Mouse (Mus musculus) stomach, embryonic 14.5 days (tissue): ENCODE measurements around the gene Pla2g15. TPM values are rescaled to one million over a fixed set of nuclear protein-coding genes. Genes with fewer than 3 reads are reported as not detected.

Experiments
- ATAC-seq: fragments of 200-750 bp; cut with Nextera tagmentation; 2 replicates; pipeline ENCODE4 v1.8.0; 2017; ENCODE audit warnings: low read depth, moderate TSS enrichment; ENCODE audit not compliant: insufficient number of reproducible peaks, insufficient read depth, low FRiP score
- H3K27ac ChIP-seq: fragments of 300-500 bp; sonication (generic); 2 replicates; pipeline ENCODE4 v1.5.1; 2014; ENCODE audit warnings: mild to moderate bottlenecking, low read length, moderate library complexity, mixed read lengths
- H3K27me3 ChIP-seq: fragments of 300-500 bp; sonication (generic); 2 replicates; pipeline ENCODE4 v1.6.1; 2014; ENCODE audit warnings: low read length, control low read depth, mixed read lengths; ENCODE audit not compliant: control insufficient read depth, insufficient read depth
- H3K36me3 ChIP-seq: fragments of 300-500 bp; sonication (generic); 2 replicates; pipeline ENCODE4 v1.6.1; 2014; ENCODE audit warnings: mild to moderate bottlenecking, control low read depth, low read length, moderate library complexity, mixed read lengths; ENCODE audit not compliant: control insufficient read depth, insufficient read depth
- H3K4me1 ChIP-seq: fragments of 300-500 bp; sonication (generic); 2 replicates; pipeline ENCODE4 v1.6.1; 2014; ENCODE audit warnings: low read length, control low read depth, mixed read lengths; ENCODE audit not compliant: control insufficient read depth, insufficient read depth
- H3K4me2 ChIP-seq: fragments of 300-500 bp; sonication (generic); replicated peaks from 2 replicates; pipeline ENCODE4 v1.6.1; 2014; ENCODE audit warnings: low read depth, low read length, control low read depth
- H3K4me3 ChIP-seq: fragments of 300-500 bp; sonication (generic); 2 replicates; pipeline ENCODE4 v1.5.1; 2014; ENCODE audit warnings: low read depth, low read length, control low read depth
- H3K9ac ChIP-seq: fragments of 300-500 bp; sonication (generic); replicated peaks from 2 replicates; pipeline ENCODE4 v1.6.1; 2014; ENCODE audit warnings: low read depth, mild to moderate bottlenecking, control low read depth, low read length, moderate library complexity, mixed read lengths
- H3K9me3 ChIP-seq: fragments of 300-500 bp; sonication (generic); 2 replicates; pipeline ENCODE4 v1.6.1; 2016; ENCODE audit warnings: low read depth, low read length, control low read depth; ENCODE audit not compliant: control insufficient read depth
- WGBS: fragments of 180-500 bp; shearing (Covaris S2); extraction: QIAGEN DNeasy Blood & Tissue Kit; methylation state at CpG from one replicate; pipeline ENCODE4 v1.1.7; 2014; 5-methylcytosine and 5-hydroxymethylcytosine counted together
- polyA plus RNA-seq: library from polyadenylated mRNA; unstranded; fragments of >200 nt; fragmentation: Nextera tagmentation; extraction: Ambion mirVana; gene quantifications from 2 replicates; pipeline ENCODE4 v1.2.1, GENCODE M21; 2014

The Pla2g15 gene
- polyA plus RNA-seq, 1 experiment from 2014 or later: 4.0 TPM

DNA sequence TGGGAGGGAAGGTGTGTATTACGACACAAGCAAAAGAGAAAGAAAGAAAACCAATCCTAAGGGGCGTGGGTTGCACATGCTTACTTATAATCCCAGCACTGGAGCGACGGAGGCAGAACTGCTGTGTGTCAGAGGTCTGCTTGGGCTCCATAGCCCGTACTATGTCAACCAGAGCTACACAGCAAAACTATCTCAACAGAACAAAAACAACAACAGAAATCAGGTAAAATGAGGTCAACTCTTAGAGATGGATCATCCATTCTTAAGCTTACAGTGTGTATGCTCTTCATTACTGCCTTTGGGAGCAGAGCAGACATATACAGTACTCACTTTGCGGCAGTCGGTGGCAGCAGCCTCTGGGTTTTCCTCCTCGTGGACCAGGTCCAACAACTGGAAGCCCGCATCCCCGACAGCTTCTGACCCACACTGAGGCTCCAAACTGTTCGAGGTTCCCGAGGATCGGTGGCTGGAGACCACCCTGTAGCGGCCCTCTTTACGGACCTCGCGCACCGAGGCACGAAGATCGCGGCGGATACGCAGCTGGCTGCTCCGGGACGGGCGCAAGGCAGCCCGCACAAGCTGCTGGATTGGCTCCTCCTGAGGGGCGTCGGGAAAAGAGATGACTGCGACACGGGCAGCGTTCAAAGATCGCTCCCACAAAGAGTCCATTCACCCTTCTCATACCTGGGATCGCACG lies 60.0 kb downstream of the Pla2g15 start:
- Histone ChIP-seq H3K4me3 (peak overlapping the region; percentile 90), H3K27me3 (no peaks in the 10 kb centered on the region), H3K9me3 (no peaks in the 10 kb centered on the region), H3K27ac (peak overlapping the region; percentile 93), H3K36me3 (peaks cover 35% of the 10 kb centered on the region; the same call in 1 of the 2 replicates), H3K9ac (peak overlapping the region; percentile 75), H3K4me1 (peaks cover 4% of the 10 kb centered on the region; the same call in 1 of the 2 replicates), H3K4me2 (peak overlapping the region; percentile 67)
- ATAC-seq: peak; percentile 63
- under 1% methylated on average over 35 of the region's 35 CpGs for WGBS

DNA sequence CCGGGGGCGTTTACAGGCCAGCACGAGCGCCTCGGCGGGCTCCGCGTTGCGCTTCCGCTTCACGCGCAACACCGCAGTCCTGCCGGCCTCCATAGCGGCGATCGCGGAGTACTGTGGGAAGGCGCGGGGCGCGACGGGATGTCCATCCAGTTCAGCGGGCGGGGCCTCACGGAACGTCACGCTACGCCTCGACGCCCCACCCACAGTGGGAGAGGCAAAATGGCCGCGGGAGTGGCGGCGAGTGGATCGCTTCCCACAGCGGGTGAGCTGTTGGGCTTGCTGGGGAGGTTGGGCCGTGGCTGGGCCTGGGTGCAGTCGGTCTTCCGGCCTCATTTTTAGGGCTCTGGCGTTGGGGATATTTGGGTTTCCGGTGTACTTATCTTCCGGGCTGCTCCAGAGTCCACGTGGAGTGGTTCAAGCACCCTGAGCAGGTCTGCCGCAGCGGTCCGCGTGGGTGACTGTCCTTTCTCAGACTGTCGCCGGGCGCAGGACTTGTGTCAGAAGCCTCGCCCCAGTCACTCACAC lies 60.7 kb downstream of the Pla2g15 start, which contains the start of the genes Slc7a6os and Prmt7:
Slc7a6os (minus strand) TSS at position 115 of the 525 bp plus-strand sequence.
Prmt7 (plus strand) TSS at position 116 of the 525 bp plus-strand sequence.
- Histone ChIP-seq H3K27me3 (no peaks in the 10 kb centered on the region), H3K4me3 (peak within 1 kb of the TSS; percentile 90), H3K4me2 (peak within 1 kb of the TSS; percentile 67), H3K36me3 (peaks cover 36% of the 10 kb centered on the region), H3K9ac (peak within 1 kb of the TSS; percentile 75), H3K27ac (peak within 1 kb of the TSS; percentile 93), H3K4me1 (peaks cover 4% of the 10 kb centered on the region; the same call in 1 of the 2 replicates), H3K9me3 (no peaks in the 10 kb centered on the region)
- peak; percentile 99 for ATAC-seq
- WGBS: under 1% methylated on average over 52 of the region's 52 CpGs

DNA sequence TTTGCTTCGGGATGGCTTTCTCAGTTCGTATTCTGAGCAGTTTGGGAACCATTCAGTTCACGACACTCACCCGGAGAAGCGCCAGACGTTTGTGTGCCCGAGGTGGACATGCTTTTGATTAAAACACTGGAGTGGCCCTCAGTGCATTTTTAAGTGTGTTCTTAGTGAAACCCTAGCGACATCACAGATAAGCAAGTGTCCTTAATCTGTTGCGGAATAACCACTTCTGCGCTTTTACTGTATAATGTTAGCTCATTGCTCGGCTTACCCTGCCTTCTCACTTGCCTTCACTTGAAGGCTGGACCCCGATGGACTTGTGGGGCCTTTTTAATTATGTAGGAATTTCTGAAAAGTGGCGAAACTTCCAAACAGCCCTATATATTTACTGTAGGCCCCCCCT lies 61.2 kb downstream of the Pla2g15 start:
- Histone ChIP-seq H3K27me3 (no peaks in the 10 kb centered on the region), H3K36me3 (peaks cover 42% of the 10 kb centered on the region), H3K4me1 (peaks cover 4% of the 10 kb centered on the region; the same call in 1 of the 2 replicates), H3K9me3 (no peaks in the 10 kb centered on the region), H3K4me3 (peak overlapping the region; percentile 90), H3K9ac (peak overlapping the region; percentile 75), H3K27ac (peak overlapping the region; percentile 93), H3K4me2 (peak overlapping the region; percentile 64)
- ATAC-seq: no peak
- 3% methylated on average over 13 of the region's 13 CpGs for WGBS

DNA sequence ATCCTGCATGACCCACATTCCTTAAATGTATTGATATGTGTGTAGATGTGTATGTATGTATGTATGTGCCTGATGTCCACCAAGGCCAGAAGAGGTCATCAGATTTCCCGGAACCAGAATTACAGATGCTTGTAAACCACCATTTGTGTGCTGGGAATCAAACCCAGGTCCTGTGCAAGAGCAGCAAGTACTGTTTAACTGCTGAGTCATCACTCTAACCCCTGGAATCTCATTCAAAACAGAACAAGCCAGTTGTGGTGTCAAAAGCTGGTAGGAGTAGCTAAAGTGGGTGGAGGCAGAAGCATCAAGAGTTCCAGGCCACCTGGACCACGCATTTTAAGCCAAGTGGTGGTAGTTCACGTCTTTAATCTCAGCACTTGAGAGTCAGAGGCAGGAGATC lies 63.8 kb downstream of the Pla2g15 start:
- no peaks in the 10 kb centered on the region for H3K9me3 ChIP-seq

More for the DNA sequence above, 63.8 kb downstream of the Pla2g15 start:
- Histone ChIP-seq H3K4me2 (no peak overlapping the region), H3K9ac (no peak overlapping the region), H3K27ac (no peak overlapping the region), H3K4me3 (no peak overlapping the region), H3K27me3 (no peaks in the 10 kb centered on the region), H3K4me1 (peaks cover 4% of the 10 kb centered on the region; the same call in 1 of the 2 replicates), H3K36me3 (peaks cover 49% of the 10 kb centered on the region)
- no peak for ATAC-seq
- WGBS: 92% methylated on average over 3 of the region's 3 CpGs

Other genes starting within 250 kb of the Pla2g15 start
- gene Pskh1, start 250.0 kb upstream of the Pla2g15 start, polyA plus RNA-seq: 30.2 and 30.5 TPM in 2 replicates
- 0.67 and 0.98 TPM in 2 replicates for gene Ctrl, start 216.5 kb upstream of the Pla2g15 start, polyA plus RNA-seq
- 40.0 and 42.6 TPM in 2 replicates for gene Psmb10, start 212.0 kb upstream of the Pla2g15 start, polyA plus RNA-seq
- gene Lcat, start 207.0 kb upstream of the Pla2g15 start, polyA plus RNA-seq: 1.6 and 2.1 TPM in 2 replicates
- 38.1 and 39.3 TPM in 2 replicates for gene Slc12a4, start 184.3 kb upstream of the Pla2g15 start, polyA plus RNA-seq
- not detected in 2 replicates for gene Dpep3, start 171.0 kb upstream of the Pla2g15 start, polyA plus RNA-seq
- 22.8 and 23.6 TPM in 2 replicates for gene Dus2, start 159.1 kb upstream of the Pla2g15 start, polyA plus RNA-seq
- 0.29 TPM in 1 of 2 replicates, not detected in the other for gene Dpep2nb, start 144.4 kb upstream of the Pla2g15 start, polyA plus RNA-seq
- 16.4 and 18.4 TPM in 2 replicates for gene Ddx28, start 138.5 kb upstream of the Pla2g15 start, polyA plus RNA-seq
- 9.6 and 10.5 TPM in 2 replicates for gene Nfatc3, start 91.6 kb upstream of the Pla2g15 start, polyA plus RNA-seq
- gene Esrp2, start 13.4 kb upstream of the Pla2g15 start, polyA plus RNA-seq: 30.0 and 35.4 TPM in 2 replicates
- 60.4 and 65.6 TPM in 2 replicates for gene Slc7a6, start 18.5 kb downstream of the Pla2g15 start, polyA plus RNA-seq
- 35.4 and 36.6 TPM in 2 replicates for gene Slc7a6os, start 60.5 kb downstream of the Pla2g15 start, polyA plus RNA-seq
- 46.2 and 47.2 TPM in 2 replicates for gene Prmt7, start 60.5 kb downstream of the Pla2g15 start, polyA plus RNA-seq
- gene Smpd3, start 187.6 kb downstream of the Pla2g15 start, polyA plus RNA-seq: 9.7 and 10.7 TPM in 2 replicates